Mouse (Mus musculus) forebrain, embryonic 13.5 days (tissue): Measurements from ENCODE around the gene Adamtsl2. TPM values are rescaled to one million over a fixed set of nuclear protein-coding genes. Genes with fewer than 3 reads are reported as not detected.
A peak's percentile ranks its signal among the peaks of the same experiment; 100 is the strongest.

Experiments
- ATAC-seq: fragments of 200-750 bp; cut with Nextera tagmentation; 2 replicates; pipeline ENCODE4 v1.8.0; 2017
- H3K27ac ChIP-seq: fragments of 300-500 bp; sonication (generic); 2 replicates; pipeline ENCODE4 v1.5.1; 2015; ENCODE audit warnings: inconsistent platforms, mild to moderate bottlenecking, moderate library complexity
- H3K27me3 ChIP-seq: fragments of 300-500 bp; sonication (generic); 2 replicates; pipeline ENCODE4 v1.6.1; 2015; ENCODE audit warnings: mild to moderate bottlenecking, inconsistent platforms
- H3K36me3 ChIP-seq: fragments of 300-500 bp; sonication (generic); 2 replicates; pipeline ENCODE4 v1.6.1; 2015; ENCODE audit warnings: mild to moderate bottlenecking, inconsistent platforms; ENCODE audit not compliant: poor library complexity, severe bottlenecking
- H3K4me1 ChIP-seq: fragments of 300-500 bp; sonication (generic); 2 replicates; pipeline ENCODE4 v1.6.1; 2015; ENCODE audit warnings: inconsistent platforms
- H3K4me2 ChIP-seq: fragments of 300-500 bp; sonication (generic); 2 replicates; pipeline ENCODE4 v1.6.1; 2015; ENCODE audit warnings: inconsistent platforms, mild to moderate bottlenecking, moderate library complexity
- H3K4me3 ChIP-seq: fragments of 300-500 bp; sonication (generic); 2 replicates; pipeline ENCODE4 v1.5.1; 2015; ENCODE audit warnings: mild to moderate bottlenecking, inconsistent platforms
- H3K9ac ChIP-seq: fragments of 300-500 bp; sonication (generic); 2 replicates; pipeline ENCODE4 v1.6.1; 2015; ENCODE audit warnings: mild to moderate bottlenecking, inconsistent platforms
- H3K9me3 ChIP-seq: fragments of 300-500 bp; sonication (generic); replicated peaks from 2 replicates; pipeline ENCODE4 v1.6.1; 2016; ENCODE audit warnings: inconsistent platforms
- WGBS: fragments of 180-500 bp; shearing (Covaris S2); methylation state at CpG from one replicate; pipeline ENCODE4 v1.1.7; 2015; 5-methylcytosine and 5-hydroxymethylcytosine counted together
- polyA plus RNA-seq: library from polyadenylated mRNA; unstranded; fragments of >200 nt; fragmentation: Nextera tagmentation; extraction: Ambion mirVana; gene quantifications from 2 replicates; pipeline ENCODE4 v1.2.1, GENCODE M21; 2015

Gene Adamtsl2
- polyA plus RNA-seq, 1 experiment from 2014 or later, result 5.7 TPM

GRCm38 (mm10) chr2:27078312-27078711, 867 bp upstream of the Adamtsl2 start:
- Histone ChIP-seq H3K9ac (no peak overlapping the region), H3K4me2 (no peak overlapping the region), H3K9me3 (no peaks in the 10 kb centered on the region), H3K27ac (no peak overlapping the region), H3K4me1 (peaks cover 28% of the 10 kb centered on the region), H3K36me3 (no peaks in the 10 kb centered on the region), H3K4me3 (no peak overlapping the region), H3K27me3 (no peaks in the 10 kb centered on the region)
- 34% methylated on average over 2 of the region's 2 CpGs for WGBS
- ATAC-seq, result no peak

GRCm38 (mm10) chr2:27079649-27080048, 470 bp downstream of the Adamtsl2 start:
- peak overlapping the region; percentile 21 for H3K4me2 ChIP-seq
- no peaks in the 10 kb centered on the region for H3K36me3 ChIP-seq
- peaks cover 28% of the 10 kb centered on the region for H3K4me1 ChIP-seq
- H3K9ac ChIP-seq, result no peak overlapping the region
- H3K27me3 ChIP-seq, result no peaks in the 10 kb centered on the region
- peak; percentile 62 for ATAC-seq
- peak overlapping the region; percentile 55 for H3K27ac ChIP-seq
- 60% methylated on average over 2 of the region's 2 CpGs for WGBS
- no peaks in the 10 kb centered on the region for H3K9me3 ChIP-seq
- no peak overlapping the region for H3K4me3 ChIP-seq

- Histone ChIP-seq H3K9ac (no peak overlapping the region), H3K4me1 (peaks cover 15% of the 10 kb centered on the region), H3K9me3 (no peaks in the 10 kb centered on the region), H3K27me3 (no peaks in the 10 kb centered on the region), H3K4me2 (no peak overlapping the region), H3K4me3 (no peak overlapping the region), H3K36me3 (no peaks in the 10 kb centered on the region), H3K27ac (no peak overlapping the region)
- ATAC-seq, result no peak
- 83% methylated on average over 12 of the region's 12 CpGs for WGBS
These were observed 4.7 kb downstream of the Adamtsl2 start for GRCm38 (mm10) chr2:27083761-27084475.

- no peak overlapping the region for H3K4me3 ChIP-seq
- H3K27ac ChIP-seq, result no peak overlapping the region
- no peak overlapping the region for H3K4me2 ChIP-seq
- H3K4me1 ChIP-seq, result peaks cover 5% of the 10 kb centered on the region
- ATAC-seq, result no peak
- no peak overlapping the region for H3K9ac ChIP-seq
- H3K27me3 ChIP-seq, result no peaks in the 10 kb centered on the region
- H3K36me3 ChIP-seq, result no peaks in the 10 kb centered on the region
- 66% methylated on average over 8 of the region's 8 CpGs for WGBS
- H3K9me3 ChIP-seq, result no peaks in the 10 kb centered on the region
These were observed 5.8 kb downstream of the Adamtsl2 start for GRCm38 (mm10) chr2:27084963-27085362.

- 37% methylated on average over 2 of the region's 2 CpGs for WGBS
- no peak overlapping the region for H3K4me3 ChIP-seq
- H3K36me3 ChIP-seq, result no peaks in the 10 kb centered on the region
- no peaks in the 10 kb centered on the region for H3K9me3 ChIP-seq
- no peak overlapping the region for H3K4me2 ChIP-seq
- H3K4me1 ChIP-seq, result no peaks in the 10 kb centered on the region
- no peak for ATAC-seq
- H3K9ac ChIP-seq, result no peak overlapping the region
- no peak overlapping the region for H3K27ac ChIP-seq
- no peaks in the 10 kb centered on the region for H3K27me3 ChIP-seq
These were observed 6.6 kb downstream of the Adamtsl2 start for GRCm38 (mm10) chr2:27085801-27086200.

- Histone ChIP-seq H3K4me3 (no peak overlapping the region), H3K27ac (no peak overlapping the region), H3K9me3 (no peaks in the 10 kb centered on the region), H3K4me1 (no peaks in the 10 kb centered on the region), H3K27me3 (no peaks in the 10 kb centered on the region), H3K36me3 (no peaks in the 10 kb centered on the region), H3K4me2 (no peak overlapping the region), H3K9ac (no peak overlapping the region)
- WGBS, result 84% methylated on average over 4 of the region's 4 CpGs
- no peak for ATAC-seq
These were observed 7.4 kb downstream of the Adamtsl2 start for GRCm38 (mm10) chr2:27086483-27087010.

GRCm38 (mm10) chr2:27087581-27087980, 8.4 kb downstream of the Adamtsl2 start:
- Histone ChIP-seq H3K9ac (no peak overlapping the region), H3K4me2 (no peak overlapping the region), H3K27me3 (no peaks in the 10 kb centered on the region), H3K4me1 (no peaks in the 10 kb centered on the region), H3K4me3 (no peak overlapping the region), H3K36me3 (no peaks in the 10 kb centered on the region), H3K9me3 (no peaks in the 10 kb centered on the region), H3K27ac (no peak overlapping the region)
- no peak for ATAC-seq
- WGBS, result 92% methylated on average over 5 of the region's 5 CpGs

GRCm38 (mm10) chr2:27088071-27088644, 9.0 kb downstream of the Adamtsl2 start:
- Histone ChIP-seq H3K4me3 (no peak overlapping the region), H3K9me3 (no peaks in the 10 kb centered on the region), H3K27me3 (no peaks in the 10 kb centered on the region), H3K36me3 (no peaks in the 10 kb centered on the region), H3K4me2 (no peak overlapping the region), H3K9ac (no peak overlapping the region), H3K4me1 (no peaks in the 10 kb centered on the region), H3K27ac (no peak overlapping the region)
- ATAC-seq, result no peak
- 82% methylated on average over 18 of the region's 18 CpGs for WGBS

- Histone ChIP-seq H3K27ac (no peak overlapping the region), H3K27me3 (no peaks in the 10 kb centered on the region), H3K4me3 (no peak overlapping the region), H3K9ac (no peak overlapping the region), H3K36me3 (no peaks in the 10 kb centered on the region), H3K4me1 (no peaks in the 10 kb centered on the region), H3K9me3 (no peaks in the 10 kb centered on the region), H3K4me2 (no peak overlapping the region)
- 67% methylated on average over 5 of the region's 5 CpGs for WGBS
- no peak for ATAC-seq
These were observed 9.5 kb downstream of the Adamtsl2 start for GRCm38 (mm10) chr2:27088700-27089099.

- WGBS, result 79% methylated on average over 1 of the region's 1 CpGs
- no peak overlapping the region for H3K27ac ChIP-seq
- H3K36me3 ChIP-seq, result no peaks in the 10 kb centered on the region
- no peaks in the 10 kb centered on the region for H3K4me1 ChIP-seq
- no peak overlapping the region for H3K4me2 ChIP-seq
- no peak overlapping the region for H3K4me3 ChIP-seq
- H3K9me3 ChIP-seq, result no peaks in the 10 kb centered on the region
- H3K9ac ChIP-seq, result no peak overlapping the region
- ATAC-seq, result no peak
- no peaks in the 10 kb centered on the region for H3K27me3 ChIP-seq
These were observed 10.1 kb downstream of the Adamtsl2 start for GRCm38 (mm10) chr2:27089238-27089637.

GRCm38 (mm10) chr2:27095178-27095577, 16.0 kb downstream of the Adamtsl2 start:
- no peak for ATAC-seq
- H3K36me3 ChIP-seq, result no peaks in the 10 kb centered on the region
- H3K27ac ChIP-seq, result no peak overlapping the region
- peaks cover 17% of the 10 kb centered on the region for H3K4me1 ChIP-seq
- WGBS, result 94% methylated on average over 7 of the region's 7 CpGs
- no peak overlapping the region for H3K4me3 ChIP-seq
- H3K4me2 ChIP-seq, result no peak overlapping the region
- no peak overlapping the region for H3K9ac ChIP-seq
- H3K27me3 ChIP-seq, result no peaks in the 10 kb centered on the region
- H3K9me3 ChIP-seq, result no peaks in the 10 kb centered on the region

- WGBS, result 86% methylated on average over 13 of the region's 13 CpGs
- no peak for ATAC-seq
- peak overlapping the region; percentile 10; the same call in 1 of the 2 replicates for H3K27ac ChIP-seq
- no peak overlapping the region for H3K9ac ChIP-seq
- no peaks in the 10 kb centered on the region for H3K36me3 ChIP-seq
- peaks cover 17% of the 10 kb centered on the region for H3K4me1 ChIP-seq
- no peak overlapping the region for H3K4me2 ChIP-seq
- no peak overlapping the region for H3K4me3 ChIP-seq
- no peaks in the 10 kb centered on the region for H3K27me3 ChIP-seq
- H3K9me3 ChIP-seq, result no peaks in the 10 kb centered on the region
These were observed 17.3 kb downstream of the Adamtsl2 start for GRCm38 (mm10) chr2:27096341-27096981.
